Mouse (Mus musculus) ovary, postnatal 10 days (tissue): ENCODE measurements around the gene Ezh1.
"Not testable (repeated sequence)": the region's sequence is repeated elsewhere in the genome, so short reads cannot be mapped to it uniquely, and the experiment has no call there.

Experiments used
- DNase-seq: peaks from one replicate; pipeline ENCODE4 v3.0.0; 2022; ENCODE audit warnings: low spot score

Ezh1 gene

GRCm38 (mm10) chr11:101167963-101168300 is 58.3 kb downstream of the Ezh1 start:
- no peak for DNase-seq

- DNase-seq: no peak
Observed at GRCm38 (mm10) chr11:101167211-101167962, 58.9 kb downstream of the Ezh1 start.

- no peak for DNase-seq
Observed at GRCm38 (mm10) chr11:101166357-101166756, 59.9 kb downstream of the Ezh1 start.

GRCm38 (mm10) chr11:101164677-101165580 is 61.3 kb downstream of the Ezh1 start:
- no peak for DNase-seq

GRCm38 (mm10) chr11:101164351-101164665 is 62.0 kb downstream of the Ezh1 start:
- no peak for DNase-seq

- DNase-seq: no peak
Observed at GRCm38 (mm10) chr11:101163476-101164350, 62.5 kb downstream of the Ezh1 start.

GRCm38 (mm10) chr11:101162772-101163171 is 63.5 kb downstream of the Ezh1 start:
- DNase-seq: no peak

GRCm38 (mm10) chr11:101162301-101162700 is 64.0 kb downstream of the Ezh1 start:
- DNase-seq: no peak

- DNase-seq: no peak
Observed at GRCm38 (mm10) chr11:101161551-101161950, 64.7 kb downstream of the Ezh1 start.

GRCm38 (mm10) chr11:101160981-101161505 is 65.2 kb downstream of the Ezh1 start:
- DNase-seq: not testable (repeated sequence)

GRCm38 (mm10) chr11:101160151-101160550 is 66.1 kb downstream of the Ezh1 start:
- DNase-seq: not testable (repeated sequence)

GRCm38 (mm10) chr11:101155728-101156371 is 70.4 kb downstream of the Ezh1 start, which contains the start of gene Tubg2:
Gene Tubg2, plus strand, starts transcription at chr11:101155907.
- DNase-seq: no peak

GRCm38 (mm10) chr11:101155151-101155550 is 71.1 kb downstream of the Ezh1 start:
- DNase-seq: no peak

GRCm38 (mm10) chr11:101154648-101155047 is 71.6 kb downstream of the Ezh1 start:
- no peak for DNase-seq

GRCm38 (mm10) chr11:101152825-101153224 is 73.4 kb downstream of the Ezh1 start:
- DNase-seq: no peak

- DNase-seq: no peak
Observed at GRCm38 (mm10) chr11:101151063-101151462, 75.2 kb downstream of the Ezh1 start.

GRCm38 (mm10) chr11:101149178-101150105 is 76.8 kb downstream of the Ezh1 start:
- DNase-seq: no peak

- no peak for DNase-seq
Observed at GRCm38 (mm10) chr11:101148751-101149150, 77.5 kb downstream of the Ezh1 start.

- DNase-seq: no peak
Observed at GRCm38 (mm10) chr11:101146377-101146776, 79.9 kb downstream of the Ezh1 start.
